Mouse (Mus musculus): ENCODE measurements at regions not wholly inside any gene's neighbourhood (a gene's known extent, or its start where the extent isn't known, plus 50 kb on each side); places are given as distances from the start of the nearest gene placed in this dataset.

- DNase-seq (ENCODE audit: low spot score in 2 of 2) = no peak
Measured at GRCm38 (mm10) chr15:60762071-60762470, 91.5 kb downstream of the Fam84b start.

- DNase-seq (ENCODE audit: low spot score in 2 of 2) = peak; percentile 34 to 76
Measured at GRCm38 (mm10) chr15:60760015-60760437, 93.6 kb downstream of the Fam84b start.

GRCm38 (mm10) chr15:60754246-60754645, 99.3 kb downstream of the Fam84b start:
- no peak for DNase-seq (ENCODE audit: low spot score in 2 of 2)

- DNase-seq (ENCODE audit: low spot score in 2 of 2) = no peak
Measured at GRCm38 (mm10) chr15:60739598-60739997, 114.0 kb downstream of the Fam84b start.

GRCm38 (mm10) chr15:60738258-60738657, 115.3 kb downstream of the Fam84b start:
- no peak for DNase-seq (ENCODE audit: low spot score in 2 of 2)

- DNase-seq (ENCODE audit: low spot score in 2 of 2) = no peak
Measured at GRCm38 (mm10) chr15:60732416-60732815, 121.2 kb downstream of the Fam84b start.

GRCm38 (mm10) chr15:60728754-60729153, 124.8 kb downstream of the Fam84b start:
- no peak for DNase-seq (ENCODE audit: low spot score in 2 of 2)

GRCm38 (mm10) chr15:60728337-60728736, 125.2 kb downstream of the Fam84b start:
- no peak for DNase-seq (ENCODE audit: low spot score in 2 of 2)

- no peak for DNase-seq (ENCODE audit: low spot score in 2 of 2)
Measured at GRCm38 (mm10) chr15:60719332-60719731, 134.2 kb downstream of the Fam84b start.

GRCm38 (mm10) chr15:60708678-60709077, 144.9 kb downstream of the Fam84b start:
- no peak for DNase-seq (ENCODE audit: low spot score in 2 of 2)

- DNase-seq (ENCODE audit: low spot score in 2 of 2) = no peak
Measured at GRCm38 (mm10) chr15:60706009-60706408, 147.6 kb downstream of the Fam84b start.

GRCm38 (mm10) chr15:60701273-60701672, 152.3 kb downstream of the Fam84b start:
- DNase-seq (ENCODE audit: low spot score in 2 of 2) = no peak

- no peak for DNase-seq (ENCODE audit: low spot score in 2 of 2)
Measured at GRCm38 (mm10) chr15:60694746-60695145, 158.8 kb downstream of the Fam84b start.

- DNase-seq (ENCODE audit: low spot score in 2 of 2) = peak in 1 of 2 experiments; percentile 10
Measured at GRCm38 (mm10) chr15:60693751-60694500, 159.7 kb downstream of the Fam84b start.

- DNase-seq (ENCODE audit: low spot score in 2 of 2) = no peak
Measured at GRCm38 (mm10) chr15:60692718-60693597, 160.6 kb downstream of the Fam84b start.

GRCm38 (mm10) chr15:60692149-60692548, 161.4 kb downstream of the Fam84b start:
- DNase-seq (ENCODE audit: low spot score in 2 of 2) = no peak

GRCm38 (mm10) chr15:60677397-60677796, 176.2 kb downstream of the Fam84b start:
- DNase-seq (ENCODE audit: low spot score in 2 of 2) = no peak

- DNase-seq (ENCODE audit: low spot score in 2 of 2) = peak in 1 of 2 experiments; percentile 3
Measured at GRCm38 (mm10) chr15:60657572-60657971, 196.0 kb downstream of the Fam84b start.

- no peak for DNase-seq (ENCODE audit: low spot score in 2 of 2)
Measured at GRCm38 (mm10) chr15:60655113-60655512, 198.5 kb downstream of the Fam84b start.

GRCm38 (mm10) chr15:60649252-60649651, 204.3 kb downstream of the Fam84b start:
- no peak for DNase-seq (ENCODE audit: low spot score in 2 of 2)

GRCm38 (mm10) chr15:60641770-60642169, 211.8 kb downstream of the Fam84b start:
- DNase-seq (ENCODE audit: low spot score in 2 of 2) = no peak

- DNase-seq (ENCODE audit: low spot score in 2 of 2) = no peak
Measured at GRCm38 (mm10) chr15:60633457-60633850, 220.1 kb downstream of the Fam84b start.
